ENCODE assay signal across 8 mouse cellular contexts in the genomic region with DNA sequence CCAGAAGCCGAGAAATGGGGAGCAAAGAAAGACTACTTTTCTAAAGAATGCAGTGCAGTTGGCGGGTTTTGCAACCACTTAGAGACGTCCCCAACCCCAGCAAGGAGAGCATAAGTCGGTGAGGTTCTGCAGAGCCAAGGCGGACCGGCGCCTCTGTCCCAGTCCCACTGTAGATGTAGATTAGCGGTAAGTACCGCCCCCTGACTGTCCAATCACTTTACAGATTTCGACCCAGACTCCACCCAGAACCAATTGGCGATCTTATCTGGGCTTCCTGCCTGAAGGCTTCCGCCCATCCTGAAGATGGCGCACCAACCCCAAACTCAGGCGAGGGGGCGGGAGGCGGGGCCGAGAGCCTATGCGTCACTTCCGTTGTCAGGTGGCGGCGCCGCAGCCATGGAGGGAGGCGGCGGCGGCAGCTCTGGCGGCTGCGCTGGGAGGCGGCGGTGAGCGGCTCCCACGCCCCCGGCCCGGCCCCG. TPM values are rescaled to one million over a fixed set of nuclear protein-coding genes. Genes with fewer than 3 reads are reported as not detected.
DNase-seq lines count a peak whose midpoint lies in the region; ATAC-seq and TF ChIP-seq lines count a peak whose summit lies in the region.

A gene (plus strand): TSS at position 368 of the 479 bp plus-strand sequence.

- no peak for TF ChIP-seq CTCF in E14TG2a.4 (conservative IDR thresholded peaks at IDR 0.05; ENCODE audit: low read length)
- TF ChIP-seq CTCF in heart, postnatal 0 days (IDR thresholded peaks at IDR 0.05; ENCODE audit: low read depth) = peak; percentile 69
- peak; percentile 30; the same call in 1 of the 2 replicates for TF ChIP-seq CTCF in testis, adult 2 months (IDR thresholded peaks at IDR 0.05; ENCODE audit: control insufficient read depth, insufficient read depth, insufficient replicate concordance, low read depth, low read length)

- peak; percentile 98 for DNase-seq in c-Kit-positive CD71-positive TER-119-positive erythroid progenitor cells, embryonic 14.5 days (ENCODE audit: low spot score)
- DNase-seq in heart, postnatal 0 days (ENCODE audit: low spot score) = peak; percentile 98
- DNase-seq in kidney, postnatal 4 days = peak; percentile 98

- peaks cover 38% of the 10 kb centered on the region for H3K36me3 ChIP-seq in E14TG2a.4 (ENCODE audit: insufficient read depth, low read length)
- H3K36me3 ChIP-seq in forebrain, embryonic 12.5 days (replicated peaks) = peaks cover 3% of the 10 kb centered on the region; the same call in 1 of the 2 replicates
- H3K36me3 ChIP-seq in heart, postnatal 0 days (replicated peaks; ENCODE audit: control insufficient read depth, insufficient read depth, low read length) = peaks cover 5% of the 10 kb centered on the region; the same call in 1 of the 2 replicates
- H3K36me3 ChIP-seq in liver, embryonic 16.5 days (ENCODE audit: control insufficient read depth, insufficient read depth) = no peaks in the 10 kb centered on the region
- peaks cover 5% of the 10 kb centered on the region; the same call in 1 of the 2 replicates for H3K36me3 ChIP-seq in neural tube, embryonic 13.5 days
- H3K36me3 ChIP-seq in testis, adult 2 months (ENCODE audit: control insufficient read depth, insufficient read depth, low read length) = no peaks in the 10 kb centered on the region

- peaks cover 89% of the 10 kb centered on the region for H3K4me1 ChIP-seq in E14TG2a.4 (replicated peaks; ENCODE audit: low read depth, low read length)
- H3K4me1 ChIP-seq in forebrain, embryonic 12.5 days = peaks cover 51% of the 10 kb centered on the region
- H3K4me1 ChIP-seq in heart, postnatal 0 days (ENCODE audit: control insufficient read depth, insufficient read depth) = peaks cover 47% of the 10 kb centered on the region
- H3K4me1 ChIP-seq in liver, embryonic 16.5 days (ENCODE audit: control insufficient read depth, low read depth, low read length) = peaks cover 70% of the 10 kb centered on the region
- peaks cover 53% of the 10 kb centered on the region for H3K4me1 ChIP-seq in neural tube, embryonic 13.5 days (replicated peaks)
- peaks cover 18% of the 10 kb centered on the region for H3K4me1 ChIP-seq in testis, adult 2 months (ENCODE audit: control insufficient read depth, insufficient read depth, low read length)

- H3K4me3 ChIP-seq in E14TG2a.4 (replicated peaks; ENCODE audit: low read length) = peak within 1 kb of the TSS; percentile 98
- H3K4me3 ChIP-seq in forebrain, embryonic 12.5 days (replicated peaks) = peak within 1 kb of the TSS; percentile 77
- peak within 1 kb of the TSS; percentile 73 for H3K4me3 ChIP-seq in heart, postnatal 0 days (ENCODE audit: low read depth, low read length)
- peak within 1 kb of the TSS; percentile 94 for H3K4me3 ChIP-seq in liver, embryonic 16.5 days (ENCODE audit: low read depth, low read length)
- H3K4me3 ChIP-seq in neural tube, embryonic 13.5 days = peak within 1 kb of the TSS; percentile 92
- peak within 1 kb of the TSS; percentile 94 for H3K4me3 ChIP-seq in testis, adult 2 months (ENCODE audit: control insufficient read depth, low read depth, low read length)

- peak within 1 kb of the TSS; percentile 79 for H3K9ac ChIP-seq in forebrain, embryonic 12.5 days
- peak within 1 kb of the TSS; percentile 85 for H3K9ac ChIP-seq in heart, postnatal 0 days (replicated peaks; ENCODE audit: low read depth, low read length)
- peak within 1 kb of the TSS; percentile 94 for H3K9ac ChIP-seq in liver, embryonic 16.5 days (ENCODE audit: low read depth, low read length)
- peak within 1 kb of the TSS; percentile 94 for H3K9ac ChIP-seq in neural tube, embryonic 13.5 days

- under 1% methylated on average over 31 of the region's 34 CpGs for WGBS in forebrain, embryonic 12.5 days
- WGBS in heart, postnatal 0 days = 1% methylated on average over 29 of the region's 34 CpGs
- under 1% methylated on average over 31 of the region's 34 CpGs for WGBS in liver, embryonic 16.5 days (ENCODE audit: insufficient replicate concordance)
- WGBS in neural tube, embryonic 13.5 days = under 1% methylated on average over 31 of the region's 34 CpGs

- peak within 1 kb of the TSS; percentile 82 for H3K27ac ChIP-seq in forebrain, embryonic 12.5 days
- peak within 1 kb of the TSS; percentile 90 for H3K27ac ChIP-seq in heart, postnatal 0 days (ENCODE audit: low read depth)
- peak within 1 kb of the TSS; percentile 93 for H3K27ac ChIP-seq in liver, embryonic 16.5 days (ENCODE audit: low read length)
- peak within 1 kb of the TSS; percentile 91 for H3K27ac ChIP-seq in neural tube, embryonic 13.5 days (replicated peaks)
- H3K27ac ChIP-seq in testis, adult 2 months (ENCODE audit: control insufficient read depth, insufficient read depth, low read depth, low read length) = peak within 1 kb of the TSS; percentile 83

- peak; percentile 21; the same call in 1 of the 2 replicates for TF ChIP-seq EP300 in heart, postnatal 0 days (IDR thresholded peaks at IDR 0.05; ENCODE audit: low read depth)

- H3K4me2 ChIP-seq in forebrain, embryonic 12.5 days = peak within 1 kb of the TSS; percentile 91
- peak within 1 kb of the TSS; percentile 82 for H3K4me2 ChIP-seq in heart, postnatal 0 days (ENCODE audit: low read depth, low read length)
- peak within 1 kb of the TSS; percentile 99 for H3K4me2 ChIP-seq in liver, embryonic 16.5 days (ENCODE audit: low read depth, low read length)
- H3K4me2 ChIP-seq in neural tube, embryonic 13.5 days = peak within 1 kb of the TSS; percentile 98

- peak; percentile 91 for TF ChIP-seq POLR2A in testis, adult 2 months (IDR thresholded peaks at IDR 0.05; ENCODE audit: control insufficient read depth, low read depth, low read length)

- H3K9me3 ChIP-seq in E14TG2a.4 (ENCODE audit: low read length) = no peaks in the 10 kb centered on the region
- no peaks in the 10 kb centered on the region for H3K9me3 ChIP-seq in forebrain, embryonic 12.5 days
- H3K9me3 ChIP-seq in heart, postnatal 0 days (replicated peaks; ENCODE audit: control insufficient read depth, low read length) = no peaks in the 10 kb centered on the region
- no peaks in the 10 kb centered on the region for H3K9me3 ChIP-seq in liver, embryonic 16.5 days (replicated peaks; ENCODE audit: control insufficient read depth, low read length)
- H3K9me3 ChIP-seq in neural tube, embryonic 13.5 days = no peaks in the 10 kb centered on the region

- peak; percentile 98 for ATAC-seq in forebrain, embryonic 12.5 days (ENCODE audit: low FRiP score)
- peak; percentile 92 for ATAC-seq in heart, postnatal 0 days (ENCODE audit: insufficient read depth, low read depth)
- ATAC-seq in liver, embryonic 16.5 days (ENCODE audit: low read depth) = peak; percentile 89
- ATAC-seq in neural tube, embryonic 13.5 days (ENCODE audit: low read depth) = peak; percentile 97

- peaks cover 3% of the 10 kb centered on the region; the same call in 1 of the 2 replicates for H3K27me3 ChIP-seq in E14TG2a.4 (ENCODE audit: insufficient read depth, low read length)
- H3K27me3 ChIP-seq in forebrain, embryonic 12.5 days = no peaks in the 10 kb centered on the region
- no peaks in the 10 kb centered on the region for H3K27me3 ChIP-seq in heart, postnatal 0 days (ENCODE audit: control insufficient read depth, insufficient read depth, low read length)
- H3K27me3 ChIP-seq in liver, embryonic 16.5 days (ENCODE audit: control insufficient read depth, insufficient read depth, low read depth, low read length) = no peaks in the 10 kb centered on the region
- no peaks in the 10 kb centered on the region for H3K27me3 ChIP-seq in neural tube, embryonic 13.5 days
- no peaks in the 10 kb centered on the region for H3K27me3 ChIP-seq in testis, adult 2 months (ENCODE audit: control insufficient read depth, insufficient read depth, low read length)

RNA-seq across cellular contexts. Expression of the gene that starts here (rescaled TPM):
- 42.8 and 48.5 TPM in 2 replicates for polyA plus RNA-seq in forebrain, embryonic 12.5 days (2016; fragmentation: Nextera tagmentation; extraction: Ambion mirVana)
- 19.9 and 22.8 TPM in 2 replicates for total RNA-seq in heart, postnatal 0 days (2014; rRNA removed; ENCODE audit: low replicate concordance)
- polyA plus RNA-seq in heart, postnatal 0 days (2015; fragmentation: Nextera tagmentation; extraction: Ambion mirVana) = 14.2 and 17.3 TPM in 2 replicates
- 12.7 and 12.9 TPM in 2 replicates for polyA plus RNA-seq in liver, embryonic 16.5 days (2015; fragmentation: Nextera tagmentation; extraction: Ambion mirVana)
- 33.9 and 37.7 TPM in 2 replicates for polyA plus RNA-seq in neural tube, embryonic 13.5 days (2015; fragmentation: Nextera tagmentation; extraction: Ambion mirVana)
- polyA plus RNA-seq in testis, adult 2 months (2012; rRNA removed) = 33.5 and 33.9 TPM in 2 replicates

Comparison
In these comparisons a context has a peak if more than half of its experiments do, and no peak if none do; other contexts are left out.
1. Peak in every context shown above with its lines: DNase-seq, ATAC-seq, H3K4me3 ChIP-seq and H3K27ac ChIP-seq.